Mouse (Mus musculus): Measurements from ENCODE around the gene Mospd3. TPM values are rescaled to one million over a fixed set of nuclear protein-coding genes. Genes with fewer than 3 reads are reported as not detected.

Gene Mospd3
- 20.3 and 22.4 TPM in 2 replicates for polyA plus RNA-seq (2011; ENCODE audit: insufficient read depth, insufficient read length, low read depth, missing spikeins)

DNA sequence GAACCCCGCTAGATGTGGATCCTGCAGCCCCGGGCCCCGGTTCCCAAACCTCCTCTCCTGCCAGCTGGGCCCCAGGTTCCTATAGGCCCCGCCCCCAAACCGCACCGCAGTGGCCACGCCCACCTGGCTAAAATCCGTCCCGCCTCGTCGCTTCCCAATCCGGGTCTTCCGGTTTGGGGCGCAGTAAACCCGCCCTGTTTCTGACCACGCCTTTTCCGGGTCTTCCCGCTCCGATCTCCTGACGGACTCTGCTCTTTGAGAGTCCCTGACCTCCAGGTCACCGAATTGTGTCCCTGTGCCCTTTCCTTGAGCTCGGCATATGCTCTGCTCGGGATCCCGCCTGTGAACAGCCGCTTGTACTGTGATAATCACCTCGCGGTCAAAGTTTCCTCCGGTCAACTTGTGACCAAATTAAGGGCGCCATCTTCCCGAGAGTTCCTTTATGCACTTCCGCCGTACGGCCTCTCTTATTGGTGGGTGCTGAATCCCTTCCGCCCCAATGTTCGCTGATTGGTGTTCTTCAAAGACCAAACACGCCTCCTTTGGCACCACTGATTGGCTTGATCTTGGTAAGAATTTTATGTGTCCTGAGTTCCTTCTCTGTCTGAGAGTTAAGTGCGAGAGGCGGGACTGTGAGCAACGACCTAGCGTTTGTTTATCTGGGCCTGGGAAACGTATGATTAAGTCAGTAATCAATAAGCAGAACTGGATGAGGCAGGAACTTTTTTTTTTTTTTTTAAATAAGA lies at the start of gene Mospd3:
Mospd3 (minus strand) TSS at position 440 of the 746 bp plus-strand sequence.
- peak within 1 kb of the TSS; percentile 90 for H3K9ac ChIP-seq (ENCODE audit: low read depth, poor library complexity, severe bottlenecking)
- no peaks in the 10 kb centered on the region for H3K27me3 ChIP-seq (ENCODE audit: control insufficient read depth, insufficient read depth, low read length, poor library complexity, severe bottlenecking)
- TF ChIP-seq CTCF (IDR thresholded peaks at IDR 0.05; ENCODE audit: low read depth, low read length) = no peak
- peak; percentile 91 for TF ChIP-seq POLR2A (IDR thresholded peaks at IDR 0.05; ENCODE audit: insufficient read depth, low read length)
- no peaks in the 10 kb centered on the region for H3K9me3 ChIP-seq (replicated peaks; ENCODE audit: control insufficient read depth, insufficient read depth, low read length, poor library complexity, severe bottlenecking)
- peak within 1 kb of the TSS; percentile 83 for H3K27ac ChIP-seq (ENCODE audit: insufficient read depth, low read length)
- peaks cover 7% of the 10 kb centered on the region for H3K36me3 ChIP-seq (ENCODE audit: control insufficient read depth, insufficient read depth, low read length, poor library complexity, severe bottlenecking)
- peak within 1 kb of the TSS; percentile 98 for H3K4me3 ChIP-seq (ENCODE audit: low read depth, low read length)
- H3K4me1 ChIP-seq (ENCODE audit: control insufficient read depth, insufficient read depth, low read length) = peaks cover 5% of the 10 kb centered on the region

DNA sequence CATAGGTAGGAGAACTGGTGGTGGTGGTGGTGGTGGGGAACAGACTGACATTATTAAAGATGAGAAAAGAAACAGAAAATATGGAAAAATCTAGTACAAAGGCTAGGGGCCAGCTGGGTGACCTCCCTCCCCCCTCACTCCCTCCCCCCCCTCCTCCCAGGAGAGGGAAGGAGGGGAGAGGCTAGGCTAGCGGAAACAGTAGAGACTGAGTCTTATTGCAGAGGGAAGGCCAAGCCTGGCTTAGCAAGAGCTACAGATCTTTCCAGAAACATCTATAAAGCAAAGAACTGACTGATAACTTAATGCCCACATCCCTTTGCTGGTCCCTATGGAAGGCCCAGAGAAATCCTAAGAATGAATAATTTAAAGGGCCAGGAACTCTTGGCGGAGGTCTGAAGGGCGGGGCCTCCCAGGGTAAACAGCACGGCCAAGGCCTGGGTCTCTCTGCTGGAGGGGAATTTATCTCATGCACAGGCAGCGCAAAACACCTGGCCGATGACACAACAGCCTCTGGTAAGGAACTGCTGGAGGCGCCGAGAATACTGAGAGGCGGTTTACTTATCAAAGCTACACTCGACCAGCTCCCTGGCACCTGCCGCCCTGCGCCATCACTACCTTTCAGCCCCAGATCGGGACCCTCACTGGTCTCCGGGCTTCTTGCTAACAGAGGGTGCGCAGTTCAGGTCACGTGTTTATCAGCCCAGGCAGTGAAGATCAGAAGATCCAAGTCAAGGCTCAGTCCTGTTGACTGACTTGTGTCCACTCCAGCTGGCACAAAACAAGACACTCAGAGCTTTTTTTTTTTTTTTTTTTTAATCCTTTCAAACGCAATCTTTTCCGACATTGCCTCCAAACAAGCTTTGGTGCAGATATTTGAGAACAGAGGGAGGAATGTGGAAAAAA lies 49.1 kb upstream of the Mospd3 start:
- TF ChIP-seq CTCF (IDR thresholded peaks at IDR 0.05; ENCODE audit: low read depth, low read length) = no peak
- no peak for TF ChIP-seq EP300 (IDR thresholded peaks at IDR 0.05; ENCODE audit: insufficient read depth, low read depth, low read length)
- TF ChIP-seq POLR2A (IDR thresholded peaks at IDR 0.05; ENCODE audit: insufficient read depth, low read length) = no peak
- Histone ChIP-seq H3K27ac (ENCODE audit: insufficient read depth, low read length) (peak overlapping the region; percentile 25), H3K4me3 (ENCODE audit: low read depth, low read length) (peak overlapping the region; percentile 51), H3K36me3 (ENCODE audit: control insufficient read depth, insufficient read depth, low read length, poor library complexity, severe bottlenecking) (peaks cover 4% of the 10 kb centered on the region; the same call in 1 of the 2 replicates), H3K4me1 (ENCODE audit: control insufficient read depth, insufficient read depth, low read length) (no peaks in the 10 kb centered on the region), H3K27me3 (ENCODE audit: control insufficient read depth, insufficient read depth, low read length, poor library complexity, severe bottlenecking) (no peaks in the 10 kb centered on the region), H3K9me3 (replicated peaks; ENCODE audit: control insufficient read depth, insufficient read depth, low read length, poor library complexity, severe bottlenecking) (no peaks in the 10 kb centered on the region), H3K9ac (ENCODE audit: low read depth, poor library complexity, severe bottlenecking) (peak overlapping the region; percentile 34; the same call in 1 of the 2 replicates)

DNA sequence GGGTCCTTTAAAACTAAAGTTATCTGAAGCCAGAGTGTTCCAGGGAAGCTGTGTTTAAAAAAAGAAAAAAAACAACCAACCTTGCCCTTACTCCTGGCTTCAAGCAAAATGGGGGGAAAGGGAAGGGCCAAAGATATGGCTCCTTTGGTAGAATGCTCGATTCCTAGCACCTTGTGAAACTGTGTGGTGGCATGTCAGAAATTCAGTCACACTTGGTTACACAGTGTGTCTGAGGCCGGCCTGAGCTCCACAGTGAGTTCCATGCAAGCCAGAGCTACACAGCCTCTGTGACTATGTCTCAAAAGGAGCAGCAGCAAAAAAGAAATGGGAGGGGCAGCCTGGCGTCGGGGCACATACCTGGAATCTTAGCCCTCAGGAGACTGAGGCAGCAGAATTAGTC lies 48.4 kb upstream of the Mospd3 start:
- Histone ChIP-seq H3K27ac (ENCODE audit: insufficient read depth, low read length) (peak overlapping the region; percentile 22; the same call in 1 of the 2 replicates), H3K27me3 (ENCODE audit: control insufficient read depth, insufficient read depth, low read length, poor library complexity, severe bottlenecking) (no peaks in the 10 kb centered on the region), H3K4me3 (ENCODE audit: low read depth, low read length) (no peak overlapping the region), H3K9ac (ENCODE audit: low read depth, poor library complexity, severe bottlenecking) (0 out of 2 replicates have a peak overlapping the region, but pooled peaks have one; percentile 34), H3K9me3 (replicated peaks; ENCODE audit: control insufficient read depth, insufficient read depth, low read length, poor library complexity, severe bottlenecking) (no peaks in the 10 kb centered on the region), H3K36me3 (ENCODE audit: control insufficient read depth, insufficient read depth, low read length, poor library complexity, severe bottlenecking) (peaks cover 4% of the 10 kb centered on the region; the same call in 1 of the 2 replicates), H3K4me1 (ENCODE audit: control insufficient read depth, insufficient read depth, low read length) (no peaks in the 10 kb centered on the region)
- no peak for TF ChIP-seq POLR2A (IDR thresholded peaks at IDR 0.05; ENCODE audit: insufficient read depth, low read length)
- no peak for TF ChIP-seq EP300 (IDR thresholded peaks at IDR 0.05; ENCODE audit: insufficient read depth, low read depth, low read length)
- TF ChIP-seq CTCF (IDR thresholded peaks at IDR 0.05; ENCODE audit: low read depth, low read length) = no peak

DNA sequence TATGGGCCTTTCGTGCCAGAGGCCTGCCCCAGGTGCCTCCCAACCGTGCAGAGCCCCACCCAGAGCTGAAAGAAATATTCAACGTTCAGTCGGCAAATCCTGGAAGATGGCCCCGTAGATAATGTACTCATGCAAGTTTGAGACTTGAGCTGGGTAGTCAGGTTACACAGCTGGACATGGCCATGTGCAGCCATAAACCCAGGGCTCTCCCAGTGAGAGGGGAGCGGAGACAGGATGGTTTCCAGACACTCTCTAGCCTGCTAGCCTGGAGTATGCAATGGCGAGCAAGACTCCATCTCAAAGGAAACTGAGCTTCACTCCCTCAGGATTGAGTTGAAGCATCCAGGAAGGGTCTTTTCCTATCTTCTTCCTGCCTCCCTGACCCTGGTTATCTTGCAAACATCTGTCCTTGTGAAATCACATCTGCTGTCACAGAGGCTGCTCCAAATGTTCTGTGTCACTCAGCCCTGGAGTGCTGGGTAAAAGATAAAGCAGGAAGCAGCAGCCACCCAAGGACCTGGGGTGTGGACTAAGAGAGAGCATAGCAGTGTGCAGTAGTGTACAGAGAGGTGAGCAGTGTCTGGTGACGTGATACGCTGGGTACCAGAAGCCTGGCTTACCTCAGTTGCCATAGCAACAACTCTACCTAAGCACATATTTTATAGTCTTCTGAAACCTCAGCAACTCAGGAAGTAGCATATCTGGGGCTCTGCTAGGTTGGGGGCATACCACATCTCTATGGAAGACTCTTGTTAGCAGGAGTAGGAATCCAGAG lies 47.2 kb upstream of the Mospd3 start:
- H3K9me3 ChIP-seq (replicated peaks; ENCODE audit: control insufficient read depth, insufficient read depth, low read length, poor library complexity, severe bottlenecking) = no peaks in the 10 kb centered on the region
- no peaks in the 10 kb centered on the region for H3K27me3 ChIP-seq (ENCODE audit: control insufficient read depth, insufficient read depth, low read length, poor library complexity, severe bottlenecking)
- H3K36me3 ChIP-seq (ENCODE audit: control insufficient read depth, insufficient read depth, low read length, poor library complexity, severe bottlenecking) = peaks cover 4% of the 10 kb centered on the region; the same call in 1 of the 2 replicates
- TF ChIP-seq EP300 (IDR thresholded peaks at IDR 0.05; ENCODE audit: insufficient read depth, low read depth, low read length) (no peak), POLR2A (IDR thresholded peaks at IDR 0.05; ENCODE audit: insufficient read depth, low read length) (no peak), CTCF (IDR thresholded peaks at IDR 0.05; ENCODE audit: low read depth, low read length) (no peak)
- H3K4me3 ChIP-seq (ENCODE audit: low read depth, low read length) = no peak overlapping the region
- H3K9ac ChIP-seq (ENCODE audit: low read depth, poor library complexity, severe bottlenecking) = no peak overlapping the region
- no peaks in the 10 kb centered on the region for H3K4me1 ChIP-seq (ENCODE audit: control insufficient read depth, insufficient read depth, low read length)
- H3K27ac ChIP-seq (ENCODE audit: insufficient read depth, low read length) = no peak overlapping the region

DNA sequence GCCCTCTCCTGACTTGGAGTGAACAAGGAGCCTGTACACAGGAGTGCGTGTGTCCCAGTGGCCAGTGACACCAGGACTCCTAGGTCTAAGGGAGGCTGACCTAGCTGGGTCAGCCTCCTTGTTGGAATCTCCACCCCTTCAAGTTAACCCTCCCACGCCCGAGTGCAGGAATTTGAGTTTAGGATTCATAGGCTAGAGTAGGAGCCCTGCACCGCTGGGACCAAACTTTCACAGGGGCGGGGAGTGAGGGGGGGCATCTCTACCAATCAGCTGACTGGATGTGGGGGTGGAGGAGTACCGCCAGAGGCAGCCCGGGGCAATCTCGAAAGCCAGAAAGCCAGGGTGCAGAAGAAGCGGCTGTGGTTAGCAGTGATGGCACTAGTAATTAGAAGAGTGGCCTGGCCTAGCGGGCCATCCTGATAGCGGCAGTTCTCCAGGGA lies 44.8 kb upstream of the Mospd3 start, which contains the start of gene Irs3:
Irs3 (minus strand) TSS at position 63 of the 440 bp plus-strand sequence.
- H3K9ac ChIP-seq (ENCODE audit: low read depth, poor library complexity, severe bottlenecking) = peak within 1 kb of the TSS; percentile 35
- TF ChIP-seq EP300 (IDR thresholded peaks at IDR 0.05; ENCODE audit: insufficient read depth, low read depth, low read length) (no peak), CTCF (IDR thresholded peaks at IDR 0.05; ENCODE audit: low read depth, low read length) (no peak), POLR2A (IDR thresholded peaks at IDR 0.05; ENCODE audit: insufficient read depth, low read length) (no peak)
- peak within 1 kb of the TSS; percentile 41 for H3K4me3 ChIP-seq (ENCODE audit: low read depth, low read length)
- H3K27ac ChIP-seq (ENCODE audit: insufficient read depth, low read length) = no peak within 1 kb of the TSS
- no peaks in the 10 kb centered on the region for H3K36me3 ChIP-seq (ENCODE audit: control insufficient read depth, insufficient read depth, low read length, poor library complexity, severe bottlenecking)
- H3K4me1 ChIP-seq (ENCODE audit: control insufficient read depth, insufficient read depth, low read length) = no peaks in the 10 kb centered on the region
- H3K9me3 ChIP-seq (replicated peaks; ENCODE audit: control insufficient read depth, insufficient read depth, low read length, poor library complexity, severe bottlenecking) = no peaks in the 10 kb centered on the region
- no peaks in the 10 kb centered on the region for H3K27me3 ChIP-seq (ENCODE audit: control insufficient read depth, insufficient read depth, low read length, poor library complexity, severe bottlenecking)
